Mouse (Mus musculus) forebrain, embryonic 12.5 days (tissue): ENCODE data around the gene Fam110a. TPM values are rescaled to one million over a fixed set of nuclear protein-coding genes. Genes with fewer than 3 reads are reported as not detected.

Experiments
- ATAC-seq: fragments of 200-750 bp; cut with Nextera tagmentation; 2 replicates; pipeline ENCODE4 v1.8.0; 2017; ENCODE audit warnings: moderate TSS enrichment; ENCODE audit not compliant: low FRiP score
- H3K27ac ChIP-seq: fragments of 300-500 bp; sonication (generic); 2 replicates; pipeline ENCODE4 v1.5.1; 2016; ENCODE audit warnings: mild to moderate bottlenecking
- H3K27me3 ChIP-seq: fragments of 300-500 bp; sonication (generic); 2 replicates; pipeline ENCODE4 v1.6.1; 2016; ENCODE audit warnings: mild to moderate bottlenecking
- H3K36me3 ChIP-seq: fragments of 300-500 bp; sonication (generic); replicated peaks from 2 replicates; pipeline ENCODE4 v1.6.1; 2016; ENCODE audit warnings: mild to moderate bottlenecking
- H3K4me1 ChIP-seq: fragments of 300-500 bp; sonication (generic); 2 replicates; pipeline ENCODE4 v1.6.1; 2016
- H3K4me2 ChIP-seq: fragments of 300-500 bp; sonication (generic); 2 replicates; pipeline ENCODE4 v1.6.1; 2016; ENCODE audit warnings: mild to moderate bottlenecking, moderate library complexity
- H3K4me3 ChIP-seq: fragments of 300-500 bp; sonication (generic); replicated peaks from 2 replicates; pipeline ENCODE4 v1.5.1; 2016; ENCODE audit warnings: mild to moderate bottlenecking
- H3K9ac ChIP-seq: fragments of 300-500 bp; sonication (generic); 2 replicates; pipeline ENCODE4 v1.6.1; 2016; ENCODE audit warnings: mild to moderate bottlenecking
- H3K9me3 ChIP-seq: fragments of 300-500 bp; sonication (generic); 2 replicates; pipeline ENCODE4 v1.6.1; 2016
- WGBS: fragments of 180-500 bp; shearing (Covaris S2); methylation state at CpG from one replicate; pipeline ENCODE4 v1.1.7; 2016; 5-methylcytosine and 5-hydroxymethylcytosine counted together
- polyA plus RNA-seq: library from polyadenylated mRNA; unstranded; fragments of >200 nt; fragmentation: Nextera tagmentation; extraction: Ambion mirVana; gene quantifications from 2 replicates; pipeline ENCODE4 v1.2.1, GENCODE M21; 2016

Gene Fam110a
- polyA plus RNA-seq, 1 experiment from 2014 or later = 90.2 TPM

DNA sequence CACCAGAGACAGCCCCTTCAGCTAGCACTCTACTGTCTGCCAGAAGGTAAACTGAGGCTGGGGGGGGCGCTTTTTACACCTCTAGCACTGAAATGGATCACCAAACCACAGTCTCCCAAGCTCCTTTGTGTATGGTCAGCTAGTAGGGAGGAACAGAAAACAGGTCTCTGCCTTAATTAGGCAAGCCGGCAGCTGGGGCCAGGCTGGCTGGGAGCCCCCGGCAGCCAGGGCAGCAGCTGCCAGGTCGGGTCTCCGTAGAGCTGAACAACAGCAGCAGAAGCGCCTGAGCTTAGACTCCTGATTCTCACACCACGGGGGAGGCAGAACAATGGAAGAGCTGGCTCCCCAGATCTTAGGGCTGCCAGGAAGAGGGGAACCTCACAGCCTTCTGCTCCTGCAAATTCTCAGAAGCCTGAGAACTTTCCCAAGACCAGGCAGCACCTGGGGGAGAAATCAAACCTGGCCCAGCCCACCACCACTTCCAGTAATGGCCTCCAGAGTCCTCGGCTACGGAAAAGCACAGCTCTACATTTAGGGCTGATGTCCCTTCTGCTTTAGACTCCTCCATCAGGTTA lies 12.8 kb downstream of the Fam110a start:
- peaks cover 20% of the 10 kb centered on the region for H3K36me3 ChIP-seq
- peak overlapping the region; percentile 75 for H3K4me2 ChIP-seq
- WGBS = 14% methylated on average over 9 of the region's 9 CpGs
- H3K27me3 ChIP-seq = 0 out of 2 replicates have a peak, but pooled peaks cover 3% of the 10 kb centered on the region
- ATAC-seq = 0 out of 2 replicates have a peak, but pooled peaks have one; percentile 15
- H3K9me3 ChIP-seq = no peaks in the 10 kb centered on the region
- H3K4me1 ChIP-seq = peaks cover 90% of the 10 kb centered on the region
- peak overlapping the region; percentile 36; the same call in 1 of the 2 replicates for H3K9ac ChIP-seq
- H3K4me3 ChIP-seq = peak overlapping the region; percentile 16
- H3K27ac ChIP-seq = peak overlapping the region; percentile 93

DNA sequence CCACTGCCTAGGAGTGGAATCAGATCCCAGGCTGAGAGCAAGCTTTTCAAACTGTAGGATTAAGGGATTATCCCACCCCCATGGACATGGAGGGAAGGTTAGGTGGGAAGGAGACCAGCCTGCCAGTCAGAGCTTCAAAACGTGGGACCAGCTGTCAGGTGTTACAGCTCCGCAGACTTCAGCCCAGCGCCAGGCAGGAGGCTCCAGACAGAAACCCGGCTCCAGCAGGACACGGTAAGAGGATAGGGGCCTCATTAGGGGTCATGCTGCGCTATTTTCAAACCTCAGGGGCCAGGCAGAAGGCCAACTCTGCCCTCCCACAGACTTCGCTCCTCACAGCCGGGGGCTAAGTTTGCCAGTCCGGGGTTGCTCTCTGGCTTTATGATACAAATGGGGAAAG lies 16.0 kb downstream of the Fam110a start:
- H3K4me2 ChIP-seq = peak overlapping the region; percentile 1; the same call in 1 of the 2 replicates
- peaks cover 72% of the 10 kb centered on the region for H3K4me1 ChIP-seq
- H3K9ac ChIP-seq = no peak overlapping the region
- no peaks in the 10 kb centered on the region for H3K9me3 ChIP-seq
- peaks cover 6% of the 10 kb centered on the region for H3K36me3 ChIP-seq
- no peaks in the 10 kb centered on the region for H3K27me3 ChIP-seq
- H3K4me3 ChIP-seq = no peak overlapping the region
- no peak for ATAC-seq
- WGBS = 2% methylated on average over 9 of the region's 9 CpGs
- H3K27ac ChIP-seq = peak overlapping the region; percentile 68

GRCm38 (mm10) chr2:151963319-151963718 lies 16.7 kb downstream of the Fam110a start:
- 82% methylated on average over 5 of the region's 5 CpGs for WGBS
- Histone ChIP-seq H3K36me3 (no peaks in the 10 kb centered on the region; the same call in 1 of the 2 replicates), H3K27me3 (no peaks in the 10 kb centered on the region), H3K4me2 (no peak overlapping the region), H3K4me3 (no peak overlapping the region), H3K9me3 (no peaks in the 10 kb centered on the region), H3K27ac (no peak overlapping the region), H3K4me1 (peaks cover 65% of the 10 kb centered on the region), H3K9ac (no peak overlapping the region)
- no peak for ATAC-seq

- Histone ChIP-seq H3K36me3 (no peaks in the 10 kb centered on the region), H3K4me1 (peaks cover 56% of the 10 kb centered on the region), H3K9ac (no peak overlapping the region), H3K27me3 (no peaks in the 10 kb centered on the region), H3K4me3 (no peak overlapping the region), H3K27ac (no peak overlapping the region), H3K9me3 (no peaks in the 10 kb centered on the region), H3K4me2 (no peak overlapping the region)
- 54% methylated on average over 10 of the region's 10 CpGs for WGBS
- ATAC-seq = no peak; the same call in 1 of the 2 replicates
Measured at GRCm38 (mm10) chr2:151962474-151962873, 17.5 kb downstream of the Fam110a start.

- H3K4me3 ChIP-seq = no peak overlapping the region
- no peaks in the 10 kb centered on the region for H3K36me3 ChIP-seq
- WGBS = 43% methylated on average over 9 of the region's 9 CpGs
- no peaks in the 10 kb centered on the region for H3K27me3 ChIP-seq
- H3K9me3 ChIP-seq = no peaks in the 10 kb centered on the region
- H3K4me1 ChIP-seq = peaks cover 47% of the 10 kb centered on the region
- no peak overlapping the region for H3K9ac ChIP-seq
- H3K27ac ChIP-seq = no peak overlapping the region
- no peak overlapping the region for H3K4me2 ChIP-seq
- no peak for ATAC-seq
Measured at GRCm38 (mm10) chr2:151961284-151962196, 18.5 kb downstream of the Fam110a start.

DNA sequence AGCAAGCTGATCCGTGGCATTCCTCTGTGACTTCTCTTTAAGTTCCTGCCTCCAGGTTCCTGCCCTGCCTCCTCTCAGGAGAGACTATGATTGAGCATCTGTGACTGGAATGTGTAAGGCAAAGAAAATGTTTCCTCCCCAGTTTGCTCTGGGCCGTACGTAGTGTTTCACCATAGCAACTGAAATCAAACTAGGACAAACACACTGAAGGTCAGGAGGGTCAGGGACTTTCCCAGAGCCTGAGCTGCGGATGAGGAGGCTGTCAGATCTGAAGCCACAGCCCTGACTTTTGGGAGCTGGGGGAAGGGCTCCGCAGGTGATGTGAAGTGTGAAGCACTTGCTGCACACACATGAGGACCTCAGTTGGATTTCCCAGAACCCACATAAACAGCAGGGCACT lies 20.7 kb downstream of the Fam110a start:
- Histone ChIP-seq H3K9me3 (no peaks in the 10 kb centered on the region), H3K4me3 (no peak overlapping the region), H3K27me3 (no peaks in the 10 kb centered on the region), H3K36me3 (no peaks in the 10 kb centered on the region), H3K9ac (no peak overlapping the region), H3K4me1 (peaks cover 32% of the 10 kb centered on the region), H3K4me2 (no peak overlapping the region), H3K27ac (no peak overlapping the region)
- ATAC-seq = no peak
- WGBS = 49% methylated on average over 5 of the region's 5 CpGs

DNA sequence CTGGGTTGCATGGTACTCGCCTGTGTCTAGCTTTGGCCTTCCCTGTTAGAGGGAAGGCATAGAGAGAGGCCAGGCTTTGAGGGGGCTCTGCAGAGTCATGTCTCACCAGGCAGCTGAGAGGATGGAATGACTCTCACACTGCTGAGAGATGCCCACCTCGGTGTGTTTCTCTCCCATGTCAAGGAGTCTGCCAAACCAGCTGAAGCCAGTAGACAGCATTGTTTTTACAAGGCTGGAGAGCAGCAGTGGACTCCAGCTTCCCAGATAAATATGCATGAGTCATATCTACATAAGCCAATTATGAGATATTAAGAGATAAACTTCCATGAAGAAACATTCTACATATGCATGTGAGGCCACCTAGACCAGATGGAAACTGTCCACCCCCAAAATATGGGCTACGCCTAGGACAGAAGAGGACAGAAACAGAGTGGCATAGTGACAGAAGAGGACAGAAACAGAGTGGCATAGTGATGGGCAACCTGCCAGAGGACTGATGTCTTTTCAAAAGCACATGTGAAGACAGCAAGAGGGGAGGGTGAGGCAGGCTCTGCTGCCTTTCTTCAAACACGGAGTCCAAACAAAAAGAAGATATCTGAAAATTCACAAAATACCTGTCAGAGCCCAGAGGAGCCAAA lies 23.4 kb downstream of the Fam110a start:
- H3K4me1 ChIP-seq = peaks cover 7% of the 10 kb centered on the region
- H3K27ac ChIP-seq = no peak overlapping the region
- no peak overlapping the region for H3K4me2 ChIP-seq
- no peak for ATAC-seq
- WGBS = 87% methylated on average over 4 of the region's 4 CpGs
- H3K27me3 ChIP-seq = no peaks in the 10 kb centered on the region
- no peak overlapping the region for H3K4me3 ChIP-seq
- no peak overlapping the region for H3K9ac ChIP-seq
- no peaks in the 10 kb centered on the region for H3K9me3 ChIP-seq
- no peaks in the 10 kb centered on the region for H3K36me3 ChIP-seq

DNA sequence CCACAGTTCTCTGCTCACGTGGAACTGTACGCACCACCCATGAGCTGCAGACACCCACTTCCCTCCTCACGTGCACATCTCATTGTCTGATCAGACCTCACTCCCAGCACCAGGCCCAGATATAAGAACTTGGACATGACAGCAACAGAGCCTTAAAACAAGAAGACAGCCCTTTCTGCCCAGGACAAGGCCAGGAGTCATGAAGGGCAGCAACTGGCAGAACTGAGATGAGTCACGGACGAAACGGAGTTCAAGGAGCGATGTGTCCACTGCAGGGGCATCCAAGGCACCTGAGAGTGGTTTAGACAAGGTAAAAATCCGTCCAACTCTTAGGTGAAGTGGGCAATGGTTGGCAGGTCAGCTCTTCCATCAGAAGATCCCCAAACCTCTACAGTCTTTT lies 26.4 kb downstream of the Fam110a start:
- ATAC-seq = no peak
- H3K4me1 ChIP-seq = no peaks in the 10 kb centered on the region; the same call in 1 of the 2 replicates

GRCm38 (mm10) chr2:151949082-151949774 lies 30.8 kb downstream of the Fam110a start:
- 59% methylated on average over 2 of the region's 2 CpGs for WGBS
- Histone ChIP-seq H3K27me3 (no peaks in the 10 kb centered on the region), H3K4me2 (no peak overlapping the region), H3K9me3 (no peaks in the 10 kb centered on the region), H3K4me1 (no peaks in the 10 kb centered on the region), H3K36me3 (no peaks in the 10 kb centered on the region), H3K9ac (no peak overlapping the region), H3K4me3 (no peak overlapping the region), H3K27ac (no peak overlapping the region)
- ATAC-seq = no peak

More for the DNA sequence above, 26.4 kb downstream of the Fam110a start:
- no peak overlapping the region for H3K9ac ChIP-seq
- WGBS = 90% methylated on average over 8 of the region's 8 CpGs
- H3K9me3 ChIP-seq = no peaks in the 10 kb centered on the region
- no peaks in the 10 kb centered on the region for H3K36me3 ChIP-seq
- no peaks in the 10 kb centered on the region for H3K27me3 ChIP-seq
- H3K4me3 ChIP-seq = no peak overlapping the region
- no peak overlapping the region for H3K27ac ChIP-seq
- no peak overlapping the region for H3K4me2 ChIP-seq

DNA sequence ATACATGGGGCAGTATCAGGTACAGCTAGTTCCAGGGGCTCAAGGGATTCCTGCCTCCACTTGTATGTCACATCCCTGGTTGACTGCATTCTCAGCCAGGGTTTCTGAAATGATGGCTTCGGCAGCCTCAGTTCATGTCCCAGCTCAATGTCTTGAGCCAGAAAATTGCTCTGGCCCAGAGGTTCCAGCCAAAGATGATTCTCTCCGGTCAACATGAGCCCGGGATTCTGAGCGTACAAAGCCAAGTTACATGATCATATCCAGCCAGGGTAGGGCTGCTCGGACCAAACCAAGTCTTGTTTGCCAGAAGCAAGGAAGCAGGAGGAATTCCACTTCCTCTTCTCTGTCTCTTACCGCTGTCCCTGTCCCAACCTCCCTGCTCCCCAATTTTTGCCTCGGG lies 31.7 kb downstream of the Fam110a start:
- H3K27me3 ChIP-seq = no peaks in the 10 kb centered on the region
- H3K9ac ChIP-seq = no peak overlapping the region
- H3K27ac ChIP-seq = no peak overlapping the region
- H3K9me3 ChIP-seq = no peaks in the 10 kb centered on the region
- ATAC-seq = no peak
- 89% methylated on average over 7 of the region's 7 CpGs for WGBS
- no peak overlapping the region for H3K4me3 ChIP-seq
- H3K4me2 ChIP-seq = no peak overlapping the region
- H3K4me1 ChIP-seq = no peaks in the 10 kb centered on the region
- no peaks in the 10 kb centered on the region for H3K36me3 ChIP-seq

GRCm38 (mm10) chr2:151947617-151948016 lies 32.4 kb downstream of the Fam110a start:
- Histone ChIP-seq H3K27ac (no peak overlapping the region), H3K36me3 (no peaks in the 10 kb centered on the region), H3K4me2 (no peak overlapping the region), H3K4me3 (no peak overlapping the region), H3K9me3 (no peaks in the 10 kb centered on the region), H3K9ac (no peak overlapping the region), H3K4me1 (no peaks in the 10 kb centered on the region), H3K27me3 (0 out of 2 replicates have a peak, but pooled peaks cover 4% of the 10 kb centered on the region)
- WGBS = 95% methylated on average over 2 of the region's 2 CpGs
- no peak for ATAC-seq

GRCm38 (mm10) chr2:151944106-151944505 lies 35.9 kb downstream of the Fam110a start:
- H3K4me3 ChIP-seq = no peak overlapping the region
- H3K4me2 ChIP-seq = no peak overlapping the region
- no peak for ATAC-seq
- no peaks in the 10 kb centered on the region for H3K4me1 ChIP-seq
- H3K27ac ChIP-seq = no peak overlapping the region
- 67% methylated on average over 2 of the region's 2 CpGs for WGBS
- H3K36me3 ChIP-seq = no peaks in the 10 kb centered on the region
- no peak overlapping the region for H3K9ac ChIP-seq
- H3K27me3 ChIP-seq = 0 out of 2 replicates have a peak, but pooled peaks cover 6% of the 10 kb centered on the region
- no peaks in the 10 kb centered on the region for H3K9me3 ChIP-seq
